Mouse (Mus musculus) forebrain, embryonic 16.5 days (tissue): ENCODE measurements around the gene Mogat1. TPM values are rescaled to one million over a fixed set of nuclear protein-coding genes. Genes with fewer than 3 reads are reported as not detected.

ENCODE experiments used
- ATAC-seq: fragments of 200-750 bp; cut with Nextera tagmentation; 2 replicates; pipeline ENCODE4 v1.8.0; 2017; ENCODE audit warnings: mild to moderate bottlenecking, moderate library complexity
- H3K27ac ChIP-seq: fragments of 300-500 bp; sonication (generic); 2 replicates; pipeline ENCODE4 v1.5.1; 2014; ENCODE audit warnings: low read length, control low read depth
- H3K27me3 ChIP-seq: fragments of 300-500 bp; sonication (generic); replicated peaks from 2 replicates; pipeline ENCODE4 v1.6.1; 2014; ENCODE audit warnings: low read length; ENCODE audit not compliant: control insufficient read depth, insufficient read depth
- H3K36me3 ChIP-seq: fragments of 300-500 bp; sonication (generic); 2 replicates; pipeline ENCODE4 v1.6.1; 2014; ENCODE audit not compliant: control insufficient read depth, insufficient read depth
- H3K4me1 ChIP-seq: fragments of 300-500 bp; sonication (generic); replicated peaks from 2 replicates; pipeline ENCODE4 v1.6.1; 2014; ENCODE audit warnings: low read length; ENCODE audit not compliant: control insufficient read depth, insufficient read depth
- H3K4me2 ChIP-seq: fragments of 300-500 bp; sonication (generic); 2 replicates; pipeline ENCODE4 v1.6.1; 2014; ENCODE audit warnings: mild to moderate bottlenecking, low read length, control low read depth
- H3K4me3 ChIP-seq: fragments of 300-500 bp; sonication (generic); replicated peaks from 2 replicates; pipeline ENCODE4 v1.5.1; 2014; ENCODE audit warnings: mild to moderate bottlenecking, low read length, control low read depth
- H3K9ac ChIP-seq: fragments of 300-500 bp; sonication (generic); replicated peaks from 2 replicates; pipeline ENCODE4 v1.6.1; 2014; ENCODE audit warnings: low read depth, low read length, control low read depth
- H3K9me3 ChIP-seq: fragments of 300-500 bp; sonication (generic); 2 replicates; pipeline ENCODE4 v1.6.1; 2016; ENCODE audit warnings: low read length; ENCODE audit not compliant: control insufficient read depth
- WGBS: fragments of 180-500 bp; shearing (Covaris S2); extraction: QIAGEN DNeasy Blood & Tissue Kit; methylation state at CpG from one replicate; pipeline ENCODE4 v1.1.7; 2014; 5-methylcytosine and 5-hydroxymethylcytosine counted together
- polyA plus RNA-seq: library from polyadenylated mRNA; unstranded; fragments of >200 nt; fragmentation: Nextera tagmentation; extraction: Ambion mirVana; gene quantifications from 2 replicates; pipeline ENCODE4 v1.2.1, GENCODE M21; 2015

Mogat1 gene
- polyA plus RNA-seq, 1 experiment from 2014 or later: 0.66 TPM

- WGBS: 81% methylated on average over 8 of the region's 8 CpGs
- Histone ChIP-seq H3K4me3 (no peak overlapping the region), H3K27me3 (no peaks in the 10 kb centered on the region), H3K36me3 (no peaks in the 10 kb centered on the region), H3K9ac (no peak overlapping the region), H3K27ac (no peak overlapping the region), H3K9me3 (no peaks in the 10 kb centered on the region), H3K4me1 (no peaks in the 10 kb centered on the region), H3K4me2 (no peak overlapping the region)
- ATAC-seq: no peak
Measured at GRCm38 (mm10) chr1:78554012-78554666, 43.3 kb downstream of the Mogat1 start.

- Histone ChIP-seq H3K9ac (no peak overlapping the region), H3K27me3 (no peaks in the 10 kb centered on the region), H3K4me1 (no peaks in the 10 kb centered on the region), H3K9me3 (no peaks in the 10 kb centered on the region), H3K27ac (no peak overlapping the region), H3K36me3 (no peaks in the 10 kb centered on the region), H3K4me3 (no peak overlapping the region), H3K4me2 (no peak overlapping the region)
- no peak for ATAC-seq
- 40% methylated on average over 2 of the region's 2 CpGs for WGBS
Measured at GRCm38 (mm10) chr1:78566963-78567362, 56.2 kb downstream of the Mogat1 start.

- H3K4me3 ChIP-seq: no peak overlapping the region
- no peaks in the 10 kb centered on the region for H3K9me3 ChIP-seq
- H3K9ac ChIP-seq: no peak overlapping the region
- 10% methylated on average over 6 of the region's 6 CpGs for WGBS
- no peak for ATAC-seq
- H3K4me1 ChIP-seq: no peaks in the 10 kb centered on the region
- no peaks in the 10 kb centered on the region for H3K36me3 ChIP-seq
- no peaks in the 10 kb centered on the region for H3K27me3 ChIP-seq
- no peak overlapping the region for H3K27ac ChIP-seq
- H3K4me2 ChIP-seq: no peak overlapping the region
Measured at GRCm38 (mm10) chr1:78567421-78567820, 56.6 kb downstream of the Mogat1 start.

GRCm38 (mm10) chr1:78567834-78568507, 57.2 kb downstream of the Mogat1 start:
- Histone ChIP-seq H3K9ac (no peak overlapping the region), H3K27ac (no peak overlapping the region), H3K9me3 (no peaks in the 10 kb centered on the region), H3K4me2 (no peak overlapping the region), H3K4me3 (no peak overlapping the region), H3K27me3 (no peaks in the 10 kb centered on the region), H3K4me1 (no peaks in the 10 kb centered on the region), H3K36me3 (no peaks in the 10 kb centered on the region)
- no peak for ATAC-seq
- WGBS: 16% methylated on average over 8 of the region's 8 CpGs

- Histone ChIP-seq H3K9me3 (no peaks in the 10 kb centered on the region), H3K36me3 (no peaks in the 10 kb centered on the region), H3K9ac (no peak overlapping the region), H3K4me3 (no peak overlapping the region), H3K27me3 (no peaks in the 10 kb centered on the region), H3K4me2 (no peak overlapping the region), H3K27ac (no peak overlapping the region), H3K4me1 (no peaks in the 10 kb centered on the region)
- no peak for ATAC-seq
- WGBS: 68% methylated on average over 5 of the region's 5 CpGs
Measured at GRCm38 (mm10) chr1:78569617-78570016, 58.8 kb downstream of the Mogat1 start.

GRCm38 (mm10) chr1:78585080-78585479, 74.3 kb downstream of the Mogat1 start:
- Histone ChIP-seq H3K9me3 (no peaks in the 10 kb centered on the region), H3K27me3 (no peaks in the 10 kb centered on the region), H3K4me2 (no peak overlapping the region), H3K36me3 (no peaks in the 10 kb centered on the region), H3K27ac (no peak overlapping the region), H3K9ac (no peak overlapping the region), H3K4me1 (no peaks in the 10 kb centered on the region), H3K4me3 (no peak overlapping the region)
- no peak for ATAC-seq
- WGBS: 82% methylated on average over 2 of the region's 2 CpGs

GRCm38 (mm10) chr1:78586986-78587385, 76.2 kb downstream of the Mogat1 start:
- no peaks in the 10 kb centered on the region for H3K27me3 ChIP-seq
- no peaks in the 10 kb centered on the region for H3K36me3 ChIP-seq
- H3K9ac ChIP-seq: no peak overlapping the region
- no peak overlapping the region for H3K4me2 ChIP-seq
- ATAC-seq: no peak
- no peak overlapping the region for H3K4me3 ChIP-seq
- WGBS: 53% methylated on average over 4 of the region's 4 CpGs
- no peaks in the 10 kb centered on the region for H3K9me3 ChIP-seq
- H3K4me1 ChIP-seq: no peaks in the 10 kb centered on the region
- H3K27ac ChIP-seq: no peak overlapping the region

Other genes starting within 250 kb of the Mogat1 start
- 0.43 and 0.89 TPM in 2 replicates for gene Sgpp2, start 200.6 kb upstream of the Mogat1 start, polyA plus RNA-seq
- gene Farsb, start 22.1 kb upstream of the Mogat1 start, polyA plus RNA-seq: 168 and 172 TPM in 2 replicates
- gene BC035947, start 1.2 kb downstream of the Mogat1 start, polyA plus RNA-seq: 0.27 and 0.46 TPM in 2 replicates
- gene Acsl3, start 146.8 kb downstream of the Mogat1 start, polyA plus RNA-seq: 87.6 and 91.3 TPM in 2 replicates
- gene Utp14b, start 147.0 kb downstream of the Mogat1 start, polyA plus RNA-seq: 2.2 and 2.4 TPM in 2 replicates